Mouse (Mus musculus) gastrocnemius, postnatal 10 days (tissue): ENCODE measurements around the gene Tkt. TPM values are rescaled to one million over a fixed set of nuclear protein-coding genes. Genes with fewer than 3 reads are reported as not detected.
"Not testable (repeated sequence)": the region's sequence is repeated elsewhere in the genome, so short reads cannot be mapped to it uniquely, and the experiment has no call there.

Source experiments
- DNase-seq: peaks from one replicate; pipeline ENCODE4 v3.0.0; 2021; ENCODE audit warnings: mixed read lengths
- long read RNA-seq, 2 experiments: library from polyadenylated mRNA; stranded (forward); transcript quantifications; one replicate each; pipeline ENCODE4 v2.0.0; 2021
- total RNA-seq, 2 experiments: library from RNA; stranded (reverse); gene quantifications; 2 replicates each; pipeline ENCODE4 v1.2.3; 2021

Tkt gene
- 10 to 100 TPM; 30.1 to 37.1 TPM for total RNA-seq
- long read RNA-seq, experiment 1, transcript Tkt-201 (14 exons, 3,223 nt) = major isoform, 6 of 10 reads
- long read RNA-seq, experiment 1, partial matches to known transcripts = 3 of 10 reads
- long read RNA-seq, experiment 1, other reads (novel, unspliced or antisense) = 0 of 10 reads
- long read RNA-seq, experiment 2, partial matches to known transcripts = 1 of 5 reads
- long read RNA-seq, experiment 2, other reads (novel, unspliced or antisense) = 0 of 5 reads

GRCm38 (mm10) chr14:30548131-30548720, at the start of gene Tkt:
Gene Tkt (plus strand): TSS chr14:30548359.
- DNase-seq = peak; percentile 46

GRCm38 (mm10) chr14:30504990-30505389, 43.2 kb upstream of the Tkt start:
- DNase-seq = no peak

DNA sequence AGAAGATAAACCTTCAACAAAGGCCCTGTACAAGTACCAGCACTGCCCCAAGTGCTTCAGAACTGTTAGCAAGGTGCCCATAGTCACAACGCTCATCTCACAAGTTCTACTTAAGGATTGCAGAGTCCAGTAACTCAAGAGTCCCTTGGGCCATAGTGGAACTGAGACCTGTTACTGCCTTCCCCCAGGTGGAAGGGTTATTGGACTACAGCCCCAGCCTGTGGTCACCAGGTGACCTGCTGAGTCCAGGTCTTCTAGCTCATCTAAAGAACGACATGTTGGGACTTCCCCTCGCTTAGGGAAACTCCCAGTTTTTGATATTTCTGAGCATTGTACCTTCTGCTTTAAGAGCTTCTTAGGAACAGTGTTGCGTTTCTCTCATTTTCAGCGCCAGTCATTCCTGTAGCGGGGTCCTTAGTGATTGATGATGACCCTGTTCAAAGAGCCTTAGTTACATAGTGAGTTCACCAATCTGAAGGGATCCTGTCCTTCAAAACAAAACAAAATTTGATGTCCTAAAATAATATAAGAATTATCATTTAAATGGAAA, 37.9 kb upstream of the Tkt start:
- no peak for DNase-seq

DNA sequence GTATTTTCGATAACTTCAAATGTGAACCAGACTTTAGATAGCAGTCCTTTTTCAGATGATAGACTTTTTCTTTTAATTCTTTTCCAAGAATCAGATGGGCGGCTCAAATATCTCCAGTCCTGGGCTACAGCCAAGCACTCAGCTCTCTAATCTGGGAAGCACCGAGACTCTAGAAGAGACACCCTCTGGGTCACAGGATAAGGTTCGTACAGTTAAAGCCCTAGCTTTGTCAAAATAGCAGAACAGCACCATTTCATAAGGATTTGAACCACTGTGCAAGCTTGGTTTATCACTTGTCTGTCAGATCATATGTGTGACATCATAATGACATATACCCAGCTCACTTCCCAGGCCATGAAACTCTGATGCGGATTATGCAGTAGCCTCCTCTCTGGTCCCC, 35.3 kb upstream of the Tkt start:
- DNase-seq = no peak

- DNase-seq = no peak
These were observed 32.0 kb upstream of the Tkt start for GRCm38 (mm10) chr14:30515931-30516723.

DNA sequence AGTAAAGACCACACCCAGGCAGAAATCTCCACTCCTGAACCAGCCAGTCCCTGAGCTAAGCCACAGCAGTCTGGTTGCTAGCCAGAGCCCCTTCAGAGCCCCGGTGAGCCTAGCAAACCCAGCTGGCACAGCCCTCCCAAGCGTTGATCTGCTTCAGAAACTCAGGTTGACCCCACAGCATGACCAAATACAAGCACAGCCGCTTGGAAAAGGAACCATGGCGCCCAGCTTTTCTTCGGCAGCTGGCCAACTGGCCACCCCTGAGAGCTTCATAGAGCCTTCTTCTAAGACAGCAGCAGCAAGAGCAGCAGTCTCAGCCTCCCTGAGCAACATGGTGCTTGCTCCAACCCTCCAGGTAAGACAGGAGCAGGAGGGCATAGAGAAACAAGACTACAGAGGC, 28.8 kb upstream of the Tkt start:
- no peak for DNase-seq

DNA sequence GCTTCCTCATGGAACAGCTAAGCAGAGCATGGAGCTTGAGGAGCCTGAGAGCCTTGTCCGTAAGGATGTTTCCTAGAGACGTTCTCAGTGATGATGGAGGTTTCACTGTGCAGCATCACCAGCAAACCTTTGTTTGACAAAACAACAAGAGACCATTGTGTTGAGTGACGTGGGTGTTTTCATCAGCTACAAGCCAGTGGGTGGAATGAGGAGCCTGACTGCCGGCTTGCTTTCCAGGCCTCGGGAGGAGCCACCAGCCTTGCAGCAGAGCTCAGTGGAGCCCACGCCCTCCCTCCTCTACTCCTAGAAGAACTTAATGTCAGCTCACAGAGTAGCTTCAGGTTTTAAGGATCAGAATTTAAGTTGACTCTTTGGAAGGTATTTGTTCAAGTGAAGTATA, 24.8 kb upstream of the Tkt start:
- no peak for DNase-seq

DNA sequence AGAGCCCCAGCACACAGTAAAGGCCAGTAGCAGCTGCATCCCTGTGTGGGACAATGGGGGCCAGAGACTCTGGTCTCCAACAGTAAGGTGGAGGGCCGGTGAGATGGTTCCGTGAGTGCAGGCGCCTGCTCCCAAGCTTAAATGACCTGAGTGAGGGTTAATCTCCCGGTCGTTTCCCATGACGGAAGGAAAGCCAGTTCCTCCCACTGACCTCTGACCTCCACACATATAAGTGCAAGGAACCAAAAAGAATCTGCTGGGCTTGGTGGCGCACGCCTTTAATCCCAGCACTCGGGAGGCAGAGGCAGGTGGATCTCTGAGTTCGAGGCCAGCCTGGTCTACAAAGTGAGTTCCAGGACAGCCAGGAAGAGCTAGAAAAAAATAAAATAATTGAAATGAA, 19.8 kb upstream of the Tkt start:
- DNase-seq = no peak

- DNase-seq = no peak
These were observed 19.2 kb upstream of the Tkt start for GRCm38 (mm10) chr14:30528961-30529360.

GRCm38 (mm10) chr14:30529454-30529853, 18.7 kb upstream of the Tkt start:
- DNase-seq = no peak

DNA sequence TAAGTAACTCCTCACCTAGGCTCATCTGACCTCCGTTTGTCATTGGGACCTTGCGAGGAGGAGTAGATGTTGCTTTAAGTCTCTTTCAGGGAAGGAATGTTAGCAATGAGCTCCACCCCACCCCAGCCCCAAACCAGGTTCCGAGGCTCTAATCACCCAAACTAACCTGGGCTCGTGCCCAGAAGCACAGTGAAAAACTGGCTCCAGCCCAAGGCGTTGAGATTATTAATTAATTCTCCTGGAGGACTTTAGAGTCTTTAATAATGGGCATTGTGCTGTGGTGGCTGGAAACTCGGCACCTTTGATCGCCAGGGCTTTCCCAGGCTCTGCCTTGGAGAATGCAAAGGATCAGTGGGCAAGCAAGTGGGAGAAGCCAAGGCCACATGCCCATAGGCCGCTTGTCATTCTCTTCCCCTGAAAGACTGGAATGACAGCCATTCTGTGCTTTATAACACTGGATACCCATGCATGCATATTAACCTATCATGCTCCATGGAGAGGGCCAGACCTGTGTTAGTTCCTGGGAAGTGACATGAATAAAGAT, 17.4 kb upstream of the Tkt start:
- DNase-seq = no peak

DNA sequence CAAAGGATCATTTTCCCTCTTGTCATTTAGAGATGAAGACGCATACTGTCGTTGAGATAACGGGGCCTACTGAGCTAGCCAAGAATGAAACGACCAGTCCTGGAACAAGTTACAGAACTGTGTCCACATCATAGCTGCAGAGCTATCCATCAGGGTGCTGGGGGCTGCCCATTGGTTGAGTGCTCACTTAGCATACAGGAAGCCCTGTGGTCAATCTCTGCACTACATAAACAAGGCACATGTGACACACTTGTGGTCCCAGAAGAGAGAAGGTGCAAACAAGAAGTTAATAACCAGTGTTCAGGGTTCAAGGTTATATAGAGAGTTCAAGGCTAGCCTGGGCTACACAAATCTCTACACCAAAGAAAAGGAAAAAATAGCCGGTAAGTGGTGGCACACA, 16.7 kb upstream of the Tkt start:
- no peak for DNase-seq

GRCm38 (mm10) chr14:30531896-30532295, 16.3 kb upstream of the Tkt start:
- DNase-seq = no peak

DNA sequence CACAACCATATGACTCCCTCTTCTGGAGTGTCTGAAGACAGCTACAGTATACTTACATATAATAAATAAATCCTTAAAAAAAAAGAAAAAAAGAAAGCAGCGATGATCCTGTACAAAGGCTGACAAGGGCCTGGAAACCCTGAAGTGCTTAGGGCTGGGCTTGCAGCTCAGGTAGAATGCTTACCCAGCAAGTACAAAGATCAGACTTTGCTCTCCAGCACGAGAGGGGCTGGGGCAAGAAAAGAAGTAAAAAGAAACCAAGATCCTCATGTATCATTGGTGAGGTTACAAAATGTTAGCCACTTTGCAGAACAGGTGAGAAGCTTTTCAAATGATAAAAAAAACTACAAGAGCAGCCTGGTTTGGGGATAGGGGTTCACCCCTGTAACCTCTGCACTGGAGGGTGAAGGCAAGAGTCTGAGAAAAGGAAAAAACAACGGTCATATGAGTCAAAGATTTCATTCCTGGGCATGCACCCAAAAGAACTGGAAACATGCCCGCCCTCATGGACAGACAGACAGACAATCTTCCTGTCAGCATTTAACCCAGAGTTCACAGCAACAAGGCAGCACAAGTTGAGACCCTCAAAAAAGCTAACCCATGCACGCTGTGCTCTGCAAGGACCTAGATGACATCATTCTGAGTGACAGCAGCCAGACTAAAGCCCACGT, 14.2 kb upstream of the Tkt start:
- no peak for DNase-seq

- peak; percentile 69 for DNase-seq
These were observed 6.6 kb upstream of the Tkt start for GRCm38 (mm10) chr14:30541541-30541940.

- DNase-seq = not testable (repeated sequence)
These were observed 4.8 kb upstream of the Tkt start for GRCm38 (mm10) chr14:30543331-30543730.

- DNase-seq = peak; percentile 97
These were observed 1.0 kb downstream of the Tkt start for GRCm38 (mm10) chr14:30548965-30549776.

GRCm38 (mm10) chr14:30549777-30550149, 1.6 kb downstream of the Tkt start:
- DNase-seq = no peak

- DNase-seq = no peak
These were observed 2.3 kb downstream of the Tkt start for GRCm38 (mm10) chr14:30550232-30551070.

GRCm38 (mm10) chr14:30551509-30551908, 3.4 kb downstream of the Tkt start:
- DNase-seq = no peak

GRCm38 (mm10) chr14:30551981-30552380, 3.8 kb downstream of the Tkt start:
- DNase-seq = no peak
